Mouse (Mus musculus) forebrain, postnatal 0 days (tissue): Measurements from ENCODE around the gene Ppl. TPM values are rescaled to one million over a fixed set of nuclear protein-coding genes. Genes with fewer than 3 reads are reported as not detected.

Experiments
- ATAC-seq: fragments of 200-750 bp; cut with Nextera tagmentation; 2 replicates; pipeline ENCODE4 v1.8.0; 2017; ENCODE audit warnings: mild to moderate bottlenecking, moderate library complexity
- DNase-seq: peaks from one replicate; pipeline ENCODE4 v3.0.0-alpha.2; 2015
- H3K27ac ChIP-seq: fragments of 300-500 bp; sonication (generic); 2 replicates; pipeline ENCODE4 v1.5.1; 2014; ENCODE audit warnings: low read depth, mild to moderate bottlenecking, antibody characterized with exemption, low read length, moderate library complexity, mixed read lengths
- H3K27me3 ChIP-seq: fragments of 300-500 bp; sonication (generic); 2 replicates; pipeline ENCODE4 v1.6.1; 2014; ENCODE audit warnings: mild to moderate bottlenecking, low read length, mixed read lengths; ENCODE audit not compliant: insufficient read depth
- H3K36me3 ChIP-seq: fragments of 300-500 bp; sonication (generic); 2 replicates; pipeline ENCODE4 v1.6.1; 2014; ENCODE audit warnings: mild to moderate bottlenecking, moderate library complexity; ENCODE audit not compliant: insufficient read depth
- H3K4me1 ChIP-seq: fragments of 300-500 bp; sonication (generic); 2 replicates; pipeline ENCODE4 v1.6.1; 2014; ENCODE audit warnings: antibody characterized with exemption; ENCODE audit not compliant: insufficient read depth
- H3K4me2 ChIP-seq: fragments of 300-500 bp; sonication (generic); 2 replicates; pipeline ENCODE4 v1.6.1; 2014; ENCODE audit warnings: low read depth, mild to moderate bottlenecking, moderate library complexity
- H3K4me3 ChIP-seq: fragments of 300-500 bp; sonication (generic); 2 replicates; pipeline ENCODE4 v1.5.1; 2014; ENCODE audit warnings: low read depth, low read length, mixed read lengths
- H3K9ac ChIP-seq: fragments of 300-500 bp; sonication (generic); 2 replicates; pipeline ENCODE4 v1.6.1; 2014; ENCODE audit warnings: mild to moderate bottlenecking
- H3K9me3 ChIP-seq: fragments of 300-500 bp; sonication (generic); 2 replicates; pipeline ENCODE4 v1.6.1; 2016; ENCODE audit warnings: low read length
- CTCF ChIP-seq: sonication (generic); IDR thresholded peaks from 2 replicates; pipeline ENCODE4 v1.5.1; 2016; ENCODE audit warnings: antibody characterized with exemption, control low read depth, low read depth
- WGBS: fragments of 180-500 bp; shearing (Covaris S2); extraction: QIAGEN DNeasy Blood & Tissue Kit; methylation state at CpG from one replicate; pipeline ENCODE4 v1.1.7; 2014; 5-methylcytosine and 5-hydroxymethylcytosine counted together
- polyA plus RNA-seq: library from polyadenylated mRNA; unstranded; fragments of >200 nt; fragmentation: Nextera tagmentation; extraction: Ambion mirVana; gene quantifications from 2 replicates; pipeline ENCODE4 v1.2.1, GENCODE M21; 2015
- total RNA-seq: library from RNA; depleted of rRNA; stranded (reverse); fragments of >200 nt; gene quantifications from 2 replicates; pipeline ENCODE4 v1.2.3, GENCODE M21; 2014

Ppl gene
- total and polyA plus RNA-seq, 2 experiments from 2014 or later, result 0.07 to 0.10 TPM

- peaks cover 72% of the 10 kb centered on the region for H3K36me3 ChIP-seq
- H3K27me3 ChIP-seq, result no peaks in the 10 kb centered on the region
- WGBS, result 86% methylated on average over 7 of the region's 7 CpGs
- H3K9me3 ChIP-seq, result no peaks in the 10 kb centered on the region
- H3K9ac ChIP-seq, result no peak overlapping the region
- no peak overlapping the region for H3K4me2 ChIP-seq
- DNase-seq (no peak), ATAC-seq (no peak)
- no peak overlapping the region for H3K27ac ChIP-seq
- H3K4me1 ChIP-seq, result no peaks in the 10 kb centered on the region
- no peak overlapping the region for H3K4me3 ChIP-seq
- no peak for TF ChIP-seq CTCF
Measured at GRCm38 (mm10) chr16:5071974-5072373, 60.2 kb downstream of the Ppl start.

GRCm38 (mm10) chr16:5070321-5070720, 61.9 kb downstream of the Ppl start:
- Histone ChIP-seq H3K27me3 (no peaks in the 10 kb centered on the region), H3K4me2 (no peak overlapping the region), H3K36me3 (peaks cover 63% of the 10 kb centered on the region), H3K4me1 (no peaks in the 10 kb centered on the region), H3K9me3 (no peaks in the 10 kb centered on the region), H3K4me3 (no peak overlapping the region), H3K27ac (no peak overlapping the region), H3K9ac (no peak overlapping the region)
- no peak for TF ChIP-seq CTCF
- peak; percentile 15 for DNase-seq
- ATAC-seq, result no peak
- WGBS, result 78% methylated on average over 3 of the region's 3 CpGs

GRCm38 (mm10) chr16:5063472-5063871, 68.7 kb downstream of the Ppl start:
- no peak for ATAC-seq

GRCm38 (mm10) chr16:5058114-5058513, 74.1 kb downstream of the Ppl start:
- WGBS, result 90% methylated on average over 1 of the region's 1 CpGs
- no peak overlapping the region for H3K9ac ChIP-seq
- no peak overlapping the region for H3K4me2 ChIP-seq
- no peak for ATAC-seq
- DNase-seq, result peak; percentile 22
- H3K9me3 ChIP-seq, result no peaks in the 10 kb centered on the region
- peaks cover 32% of the 10 kb centered on the region for H3K36me3 ChIP-seq
- no peak overlapping the region for H3K27ac ChIP-seq
- no peaks in the 10 kb centered on the region for H3K27me3 ChIP-seq
- TF ChIP-seq CTCF, result peak; percentile 64
- no peaks in the 10 kb centered on the region for H3K4me1 ChIP-seq
- H3K4me3 ChIP-seq, result no peak overlapping the region

More at GRCm38 (mm10) chr16:5063472-5063871, 68.7 kb downstream of the Ppl start:
- H3K4me3 ChIP-seq, result no peak overlapping the region
- H3K4me2 ChIP-seq, result no peak overlapping the region
- peaks cover 44% of the 10 kb centered on the region for H3K36me3 ChIP-seq
- 95% methylated on average over 4 of the region's 4 CpGs for WGBS
- H3K9ac ChIP-seq, result no peak overlapping the region
- H3K9me3 ChIP-seq, result no peaks in the 10 kb centered on the region
- no peak overlapping the region for H3K27ac ChIP-seq
- no peak for DNase-seq
- no peaks in the 10 kb centered on the region for H3K4me1 ChIP-seq
- no peak for TF ChIP-seq CTCF
- H3K27me3 ChIP-seq, result no peaks in the 10 kb centered on the region

GRCm38 (mm10) chr16:5050251-5051110, 81.7 kb downstream of the Ppl start:
- WGBS, result 2% methylated on average over 78 of the region's 78 CpGs
- H3K9me3 ChIP-seq, result no peaks in the 10 kb centered on the region
- H3K9ac ChIP-seq, result peak overlapping the region; percentile 87
- peak; percentile 79 for DNase-seq
- TF ChIP-seq CTCF, result peak; percentile 28
- peaks cover 6% of the 10 kb centered on the region for H3K4me1 ChIP-seq
- peak overlapping the region; percentile 97 for H3K27ac ChIP-seq
- ATAC-seq, result peak; percentile 57
- H3K36me3 ChIP-seq, result peaks cover 23% of the 10 kb centered on the region
- peak overlapping the region; percentile 86 for H3K4me2 ChIP-seq
- H3K27me3 ChIP-seq, result no peaks in the 10 kb centered on the region
- peak overlapping the region; percentile 95 for H3K4me3 ChIP-seq

GRCm38 (mm10) chr16:5049774-5050234, 82.4 kb downstream of the Ppl start, which contains the start of the genes Glyr1 and Ubn1:
TSS of gene Glyr1 (minus strand) at chr16:5049863.
TSS of gene Ubn1 (plus strand) at chr16:5050057.
- 3% methylated on average over 56 of the region's 56 CpGs for WGBS

More at GRCm38 (mm10) chr16:5049774-5050234, 82.4 kb downstream of the Ppl start, which contains the start of the genes Glyr1 and Ubn1:
- DNase-seq (peak; percentile 100), ATAC-seq (peak; percentile 100)
- Histone ChIP-seq H3K27me3 (no peaks in the 10 kb centered on the region), H3K9ac (peak within 1 kb of the TSS; percentile 91), H3K9me3 (no peaks in the 10 kb centered on the region), H3K4me3 (peak within 1 kb of the TSS; percentile 95), H3K27ac (peak within 1 kb of the TSS; percentile 97), H3K4me1 (peaks cover 6% of the 10 kb centered on the region), H3K4me2 (peak within 1 kb of the TSS; percentile 93), H3K36me3 (peaks cover 23% of the 10 kb centered on the region)
- peak; percentile 18; the same call in 1 of the 2 replicates for TF ChIP-seq CTCF
